Mouse (Mus musculus) lung, postnatal 25 days (tissue): ENCODE measurements around the gene Dhrs4.

Experiments
- DNase-seq: peaks from one replicate; pipeline ENCODE4 v3.0.0; 2022; ENCODE audit warnings: low spot score

Gene Dhrs4

GRCm38 (mm10) chr14:55486836-55487235 lies 8.3 kb downstream of the Dhrs4 start:
- no peak for DNase-seq

GRCm38 (mm10) chr14:55490361-55491201 lies 12.0 kb downstream of the Dhrs4 start, which contains the start of gene Carmil3:
Gene Carmil3 (plus strand): TSS chr14:55490651.
- peak; percentile 43 for DNase-seq

GRCm38 (mm10) chr14:55491291-55491833 lies 12.8 kb downstream of the Dhrs4 start:
- peak; percentile 38 for DNase-seq

GRCm38 (mm10) chr14:55492103-55492502 lies 13.5 kb downstream of the Dhrs4 start:
- no peak for DNase-seq

GRCm38 (mm10) chr14:55495509-55496240 lies 17.1 kb downstream of the Dhrs4 start:
- DNase-seq: no peak

- no peak for DNase-seq
These were observed 18.3 kb downstream of the Dhrs4 start for GRCm38 (mm10) chr14:55496761-55497448.

GRCm38 (mm10) chr14:55497449-55497821 lies 18.9 kb downstream of the Dhrs4 start:
- DNase-seq: peak; percentile 88

GRCm38 (mm10) chr14:55505612-55506011 lies 27.1 kb downstream of the Dhrs4 start:
- DNase-seq: no peak

GRCm38 (mm10) chr14:55507801-55508200 lies 29.2 kb downstream of the Dhrs4 start:
- no peak for DNase-seq

GRCm38 (mm10) chr14:55509540-55509939 lies 31.0 kb downstream of the Dhrs4 start:
- DNase-seq: no peak

- no peak for DNase-seq
These were observed 31.7 kb downstream of the Dhrs4 start, which contains the start of gene Cpne6 for GRCm38 (mm10) chr14:55510125-55510731. Gene Cpne6 (plus strand): TSS chr14:55510445.

GRCm38 (mm10) chr14:55511037-55511436 lies 32.5 kb downstream of the Dhrs4 start:
- no peak for DNase-seq

GRCm38 (mm10) chr14:55513927-55514326 lies 35.4 kb downstream of the Dhrs4 start:
- DNase-seq: no peak

- DNase-seq: no peak
These were observed 37.3 kb downstream of the Dhrs4 start for GRCm38 (mm10) chr14:55515846-55516245.

GRCm38 (mm10) chr14:55518897-55519296 lies 40.3 kb downstream of the Dhrs4 start:
- no peak for DNase-seq

GRCm38 (mm10) chr14:55519604-55520003 lies 41.0 kb downstream of the Dhrs4 start:
- DNase-seq: no peak

GRCm38 (mm10) chr14:55520451-55521361 lies 42.1 kb downstream of the Dhrs4 start:
- peak; percentile 5 for DNase-seq

- no peak for DNase-seq
These were observed 45.5 kb downstream of the Dhrs4 start for GRCm38 (mm10) chr14:55524062-55524461.

- no peak for DNase-seq
These were observed 46.2 kb downstream of the Dhrs4 start, which contains the start of gene Nrl for GRCm38 (mm10) chr14:55524785-55525184. Gene Nrl (minus strand): TSS chr14:55524981.

- DNase-seq: no peak
These were observed 48.1 kb downstream of the Dhrs4 start for GRCm38 (mm10) chr14:55526674-55527073.

- peak; percentile 39 for DNase-seq
These were observed 49.4 kb downstream of the Dhrs4 start for GRCm38 (mm10) chr14:55527940-55528339.
